Mouse (Mus musculus): ENCODE measurements around the gene Atp5g2. TPM values are rescaled to one million over a fixed set of nuclear protein-coding genes. Genes with fewer than 3 reads are reported as not detected.

Gene Atp5g2
- polyA plus RNA-seq, 1 experiment from 2014 or later: 70.9 TPM

GRCm38 (mm10) chr15:102622536-102622935 lies 49.6 kb downstream of the Atp5g2 start:
- no peak overlapping the region for H3K9ac ChIP-seq
- no peak for ATAC-seq (ENCODE audit: borderline replicate concordance, extremely low read depth, low FRiP score, low TSS enrichment)
- no peaks in the 10 kb centered on the region for H3K9me3 ChIP-seq
- no peaks in the 10 kb centered on the region for H3K36me3 ChIP-seq
- H3K4me1 ChIP-seq: peaks cover 22% of the 10 kb centered on the region
- no peak overlapping the region for H3K4me3 ChIP-seq
- 0 out of 2 replicates have a peak overlapping the region, but pooled peaks have one; percentile 15 for H3K27ac ChIP-seq
- H3K4me2 ChIP-seq: peak overlapping the region; percentile 82; the same call in 1 of the 2 replicates
- no peaks in the 10 kb centered on the region for H3K27me3 ChIP-seq

DNA sequence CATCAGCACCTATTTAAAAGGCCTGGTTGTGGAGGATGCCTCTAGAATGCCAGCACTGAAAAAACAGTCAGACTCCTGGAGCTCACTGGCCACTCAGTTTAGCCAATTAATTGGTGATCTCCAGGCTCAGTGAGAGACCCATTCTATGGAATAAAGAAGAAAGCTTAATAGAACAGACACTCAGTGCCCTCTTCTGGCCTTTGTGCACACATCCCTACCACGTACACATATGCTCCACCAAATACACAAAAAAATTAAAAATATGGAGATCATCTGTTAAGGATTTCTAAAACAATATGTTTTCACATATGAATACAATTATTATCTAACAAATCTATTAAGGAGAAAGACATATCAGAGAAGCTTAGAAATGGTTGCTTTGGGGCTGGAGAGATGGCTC lies 51.4 kb downstream of the Atp5g2 start:
- H3K27ac ChIP-seq: no peak overlapping the region
- no peak overlapping the region for H3K4me3 ChIP-seq
- no peaks in the 10 kb centered on the region for H3K27me3 ChIP-seq
- WGBS: 82% methylated on average over 1 of the region's 1 CpGs
- H3K9ac ChIP-seq: no peak overlapping the region
- no peak overlapping the region for H3K4me2 ChIP-seq
- H3K4me1 ChIP-seq: peaks cover 17% of the 10 kb centered on the region
- no peaks in the 10 kb centered on the region for H3K36me3 ChIP-seq
- no peak for ATAC-seq (ENCODE audit: borderline replicate concordance, extremely low read depth, low FRiP score, low TSS enrichment)
- H3K9me3 ChIP-seq: no peaks in the 10 kb centered on the region

GRCm38 (mm10) chr15:102619486-102619885 lies 52.7 kb downstream of the Atp5g2 start:
- H3K4me2 ChIP-seq: no peak overlapping the region
- no peaks in the 10 kb centered on the region for H3K9me3 ChIP-seq
- no peaks in the 10 kb centered on the region for H3K36me3 ChIP-seq
- no peak overlapping the region for H3K27ac ChIP-seq
- 91% methylated on average over 5 of the region's 5 CpGs for WGBS
- H3K27me3 ChIP-seq: no peaks in the 10 kb centered on the region
- ATAC-seq (ENCODE audit: borderline replicate concordance, extremely low read depth, low FRiP score, low TSS enrichment): no peak
- no peak overlapping the region for H3K9ac ChIP-seq
- no peak overlapping the region for H3K4me3 ChIP-seq
- peaks cover 16% of the 10 kb centered on the region for H3K4me1 ChIP-seq

GRCm38 (mm10) chr15:102617654-102618053 lies 54.5 kb downstream of the Atp5g2 start:
- no peak overlapping the region for H3K9ac ChIP-seq
- H3K4me3 ChIP-seq: no peak overlapping the region
- ATAC-seq (ENCODE audit: borderline replicate concordance, extremely low read depth, low FRiP score, low TSS enrichment): no peak
- peaks cover 5% of the 10 kb centered on the region for H3K4me1 ChIP-seq
- H3K27me3 ChIP-seq: no peaks in the 10 kb centered on the region
- H3K27ac ChIP-seq: no peak overlapping the region
- no peak overlapping the region for H3K4me2 ChIP-seq
- 83% methylated on average over 1 of the region's 1 CpGs for WGBS
- H3K9me3 ChIP-seq: no peaks in the 10 kb centered on the region
- H3K36me3 ChIP-seq: no peaks in the 10 kb centered on the region

- 93% methylated on average over 2 of the region's 2 CpGs for WGBS
- Histone ChIP-seq H3K4me2 (no peak overlapping the region), H3K27ac (no peak overlapping the region), H3K36me3 (no peaks in the 10 kb centered on the region), H3K9me3 (no peaks in the 10 kb centered on the region), H3K27me3 (no peaks in the 10 kb centered on the region), H3K9ac (no peak overlapping the region), H3K4me3 (no peak overlapping the region), H3K4me1 (no peaks in the 10 kb centered on the region)
- ATAC-seq (ENCODE audit: borderline replicate concordance, extremely low read depth, low FRiP score, low TSS enrichment): no peak
Measured at GRCm38 (mm10) chr15:102616174-102616573, 56.0 kb downstream of the Atp5g2 start.

DNA sequence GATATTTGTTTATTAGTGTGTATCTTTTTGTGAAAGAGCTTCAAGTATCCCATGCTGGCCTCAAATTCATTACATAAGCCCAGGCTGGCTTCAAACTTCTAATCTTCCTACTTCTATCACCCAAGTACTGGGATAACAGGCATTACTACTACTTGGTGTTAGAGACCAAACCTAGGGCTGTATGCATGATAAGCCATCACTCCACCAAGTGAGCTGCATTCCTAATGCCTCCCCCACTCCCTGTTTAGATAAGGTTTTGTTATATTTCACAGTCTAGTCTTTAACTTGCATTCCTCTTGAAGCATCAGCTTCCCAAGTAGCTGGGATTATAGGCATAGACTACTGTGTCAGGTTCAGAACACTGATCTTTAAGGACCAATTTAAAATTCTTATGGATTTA lies 57.9 kb downstream of the Atp5g2 start:
- no peak overlapping the region for H3K27ac ChIP-seq
- ATAC-seq (ENCODE audit: borderline replicate concordance, extremely low read depth, low FRiP score, low TSS enrichment): no peak

DNA sequence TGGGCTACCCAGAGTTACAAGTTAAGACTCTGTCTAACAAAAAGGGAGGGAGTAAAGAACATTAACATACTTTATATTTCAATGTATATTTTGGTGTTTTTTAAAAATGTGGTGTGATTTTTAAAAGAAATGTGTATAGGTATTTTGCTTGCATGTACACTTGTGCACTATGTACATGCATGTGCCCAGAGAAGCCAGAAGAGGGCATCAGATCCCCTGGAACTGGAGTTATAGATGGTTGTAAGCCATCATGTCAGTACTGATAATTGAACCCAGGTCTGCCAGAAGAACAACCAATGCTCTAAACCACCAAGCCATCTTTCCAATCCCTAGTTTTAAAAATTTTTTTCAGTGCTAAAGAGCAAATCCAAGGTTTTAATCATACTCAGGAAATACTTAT lies 59.2 kb downstream of the Atp5g2 start:
- Histone ChIP-seq H3K9me3 (no peaks in the 10 kb centered on the region), H3K36me3 (no peaks in the 10 kb centered on the region), H3K27ac (no peak overlapping the region), H3K9ac (no peak overlapping the region), H3K4me1 (0 out of 2 replicates have a peak, but pooled peaks cover under 1% of the 10 kb centered on the region), H3K27me3 (no peaks in the 10 kb centered on the region), H3K4me2 (no peak overlapping the region), H3K4me3 (no peak overlapping the region)
- no peak for ATAC-seq (ENCODE audit: borderline replicate concordance, extremely low read depth, low FRiP score, low TSS enrichment)

More for the DNA sequence above, 57.9 kb downstream of the Atp5g2 start:
- Histone ChIP-seq H3K27me3 (no peaks in the 10 kb centered on the region), H3K4me2 (no peak overlapping the region), H3K9me3 (no peaks in the 10 kb centered on the region), H3K4me1 (no peaks in the 10 kb centered on the region), H3K4me3 (no peak overlapping the region), H3K9ac (no peak overlapping the region), H3K36me3 (no peaks in the 10 kb centered on the region)

MicroRNA genes within 50 kb of the gene (microRNA counts, 519-probe panel; counts per million panel counts)
- 2,392 counts per million, percentile 41 among the panel's probes with 10 or more counts for microRNA mmu-miR-688

Small RNAs within 50 kb of the gene (microRNA-seq; reads per million reads assigned to microRNA genes)
- gene Mir688: not detected

Other genes starting within 250 kb of the Atp5g2 start
- gene Amhr2, start 227.0 kb downstream of the Atp5g2 start, polyA plus RNA-seq (2015; fragmentation: Nextera tagmentation; extraction: Ambion mirVana): 0.59 and 0.82 TPM in 2 replicates
- gene Prr13, start 213.3 kb downstream of the Atp5g2 start, polyA plus RNA-seq (2015; fragmentation: Nextera tagmentation; extraction: Ambion mirVana): 69.4 and 71.4 TPM in 2 replicates
- gene Pcbp2, start 201.8 kb downstream of the Atp5g2 start, polyA plus RNA-seq (2015; fragmentation: Nextera tagmentation; extraction: Ambion mirVana): 217 TPM in 2 replicates
- gene Gm10337, start 168.6 kb downstream of the Atp5g2 start, polyA plus RNA-seq (2015; fragmentation: Nextera tagmentation; extraction: Ambion mirVana): not detected in 2 replicates
- gene Map3k12, start 155.3 kb downstream of the Atp5g2 start, polyA plus RNA-seq (2015; fragmentation: Nextera tagmentation; extraction: Ambion mirVana): 11.8 and 14.4 TPM in 2 replicates
- 80.7 and 82.7 TPM in 2 replicates for gene Tarbp2, start 154.2 kb downstream of the Atp5g2 start, polyA plus RNA-seq (2015; fragmentation: Nextera tagmentation; extraction: Ambion mirVana)
- gene Npff, start 147.4 kb downstream of the Atp5g2 start, polyA plus RNA-seq (2015; fragmentation: Nextera tagmentation; extraction: Ambion mirVana): 2.0 and 5.4 TPM in 2 replicates
- not detected in 2 replicates for gene Gm28047, start 47.3 kb downstream of the Atp5g2 start, polyA plus RNA-seq (2015; fragmentation: Nextera tagmentation; extraction: Ambion mirVana)
- 40.6 and 47.0 TPM in 2 replicates for gene Atf7, start 46.9 kb downstream of the Atp5g2 start, polyA plus RNA-seq (2015; fragmentation: Nextera tagmentation; extraction: Ambion mirVana)
- gene Calcoco1, start 49.8 kb upstream of the Atp5g2 start, polyA plus RNA-seq (2015; fragmentation: Nextera tagmentation; extraction: Ambion mirVana): 48.0 and 51.4 TPM in 2 replicates
- gene Hoxc13, start 248.8 kb upstream of the Atp5g2 start, polyA plus RNA-seq (2015; fragmentation: Nextera tagmentation; extraction: Ambion mirVana): not detected in 2 replicates

All from lung, embryonic 15.5 days (tissue).